ENCODE assay signal across 8 mouse cellular contexts in genomic region chr14:118137487-118137886, GRCm38 (mm10). TPM values are rescaled to one million over a fixed set of nuclear protein-coding genes. Genes with fewer than 3 reads are reported as not detected.
DNase-seq lines count a peak whose midpoint lies in the region; ATAC-seq and TF ChIP-seq lines count a peak whose summit lies in the region.

No protein-coding gene starts in this region.

- peaks cover 26% of the 10 kb centered on the region for H3K36me3 ChIP-seq in heart, embryonic 12.5 days
- peaks cover 2% of the 10 kb centered on the region for H3K36me3 ChIP-seq in ES-Bruce4 (ENCODE audit: control insufficient read depth, insufficient read depth, low read length, poor library complexity, severe bottlenecking)
- H3K36me3 ChIP-seq in midbrain, embryonic 13.5 days: peaks cover 26% of the 10 kb centered on the region

- no peak for TF ChIP-seq CTCF in ES-Bruce4 (IDR thresholded peaks at IDR 0.05; ENCODE audit: low read depth, low read length)

- H3K27me3 ChIP-seq in heart, embryonic 12.5 days (replicated peaks): peaks cover 4% of the 10 kb centered on the region
- H3K27me3 ChIP-seq in ES-Bruce4 (ENCODE audit: control insufficient read depth, insufficient read depth, low read length, poor library complexity, severe bottlenecking): no peaks in the 10 kb centered on the region
- peaks cover 7% of the 10 kb centered on the region; the same call in 1 of the 2 replicates for H3K27me3 ChIP-seq in midbrain, embryonic 13.5 days

- WGBS in heart, embryonic 12.5 days: 1% methylated on average over 13 of the region's 13 CpGs
- WGBS in midbrain, embryonic 13.5 days: 1% methylated on average over 13 of the region's 13 CpGs

- peak overlapping the region; percentile 84 for H3K4me3 ChIP-seq in heart, embryonic 12.5 days
- peak overlapping the region; percentile 73 for H3K4me3 ChIP-seq in ES-Bruce4 (ENCODE audit: low read depth, low read length)
- peak overlapping the region; percentile 76 for H3K4me3 ChIP-seq in midbrain, embryonic 13.5 days (replicated peaks)

- peak overlapping the region; percentile 77 for H3K4me2 ChIP-seq in heart, embryonic 12.5 days
- peak overlapping the region; percentile 91 for H3K4me2 ChIP-seq in midbrain, embryonic 13.5 days (replicated peaks)

- no peak for TF ChIP-seq EP300 in ES-Bruce4 (IDR thresholded peaks at IDR 0.05; ENCODE audit: insufficient read depth, low read depth, low read length)

- no peak for DNase-seq in heart, adult 18-20 months
- DNase-seq in embryo, embryonic 11.5 days (ENCODE audit: low read depth, low spot score): peak; percentile 11
- DNase-seq in urinary bladder, postnatal 25 days (ENCODE audit: low spot score): no peak
- no peak for DNase-seq in cerebellum, adult 18-20 months

- TF ChIP-seq POLR2A in ES-Bruce4 (IDR thresholded peaks at IDR 0.05; ENCODE audit: insufficient read depth, low read length): no peak

- H3K4me1 ChIP-seq in heart, embryonic 12.5 days (replicated peaks): peaks cover 14% of the 10 kb centered on the region
- H3K4me1 ChIP-seq in ES-Bruce4 (ENCODE audit: control insufficient read depth, insufficient read depth, low read length): no peaks in the 10 kb centered on the region
- H3K4me1 ChIP-seq in midbrain, embryonic 13.5 days (replicated peaks): peaks cover 23% of the 10 kb centered on the region

- ATAC-seq in heart, embryonic 12.5 days (ENCODE audit: insufficient number of reproducible peaks, low FRiP score): no peak
- peak; percentile 32 for ATAC-seq in inflammation-experienced regulatory T-cells, adult 6 months
- ATAC-seq in midbrain, embryonic 13.5 days: peak; percentile 38

- no peak overlapping the region for H3K27ac ChIP-seq in heart, embryonic 12.5 days (ENCODE audit: poor library complexity, severe bottlenecking)
- H3K27ac ChIP-seq in ES-Bruce4 (ENCODE audit: insufficient read depth, low read length): no peak overlapping the region
- peak overlapping the region; percentile 78; the same call in 1 of the 2 replicates for H3K27ac ChIP-seq in midbrain, embryonic 13.5 days

- no peaks in the 10 kb centered on the region for H3K9me3 ChIP-seq in heart, embryonic 12.5 days (replicated peaks)
- H3K9me3 ChIP-seq in ES-Bruce4 (replicated peaks; ENCODE audit: control insufficient read depth, insufficient read depth, low read length, poor library complexity, severe bottlenecking): no peaks in the 10 kb centered on the region
- H3K9me3 ChIP-seq in midbrain, embryonic 13.5 days: no peaks in the 10 kb centered on the region

- H3K9ac ChIP-seq in heart, embryonic 12.5 days: peak overlapping the region; percentile 90
- peak overlapping the region; percentile 81 for H3K9ac ChIP-seq in ES-Bruce4 (ENCODE audit: low read depth, poor library complexity, severe bottlenecking)
- peak overlapping the region; percentile 86 for H3K9ac ChIP-seq in midbrain, embryonic 13.5 days (replicated peaks)

RNA-seq across cellular contexts. Expression of gene Gpr180, which starts 0.5 kb away (rescaled TPM):
- 35.4 and 38.7 TPM in 2 replicates for polyA plus RNA-seq in heart, embryonic 12.5 days (2016; fragmentation: Nextera tagmentation; extraction: Ambion mirVana)
- total RNA-seq in heart, adult 18-20 months (2021): 10 to 100 TPM; 19.7 to 20.0 TPM
- polyA plus RNA-seq in ES-Bruce4 (2011; ENCODE audit: insufficient read depth, insufficient read length, low read depth, missing spikeins): 17.3 and 17.9 TPM in 2 replicates
- polyA plus RNA-seq in inflammation-experienced regulatory T-cells, adult 6 months (2017; shearing (Covaris generic)): 1 to 10 TPM; 3.9 to 9.0 (median 6.0) TPM
- 33.4 and 34.6 TPM in 2 replicates for polyA plus RNA-seq in midbrain, embryonic 13.5 days (2015; fragmentation: Nextera tagmentation; extraction: Ambion mirVana)

RNA-seq across cellular contexts. Expression of gene Tgds, which starts 4.9 kb away (rescaled TPM):
- 34.7 and 35.3 TPM in 2 replicates for polyA plus RNA-seq in heart, embryonic 12.5 days (2016; fragmentation: Nextera tagmentation; extraction: Ambion mirVana)
- 10 to 100 TPM in 1 of 2 experiments, 1 to 10 TPM in 1; 8.4 to 10.5 TPM for total RNA-seq in heart, adult 18-20 months (2021)
- polyA plus RNA-seq in ES-Bruce4 (2011; ENCODE audit: insufficient read depth, insufficient read length, low read depth, missing spikeins): 34.5 and 34.9 TPM in 2 replicates
- 10 to 100 TPM; 32.9 to 43.8 (median 38.4) TPM for polyA plus RNA-seq in inflammation-experienced regulatory T-cells, adult 6 months (2017; shearing (Covaris generic))
- 20.8 and 21.0 TPM in 2 replicates for polyA plus RNA-seq in midbrain, embryonic 13.5 days (2015; fragmentation: Nextera tagmentation; extraction: Ambion mirVana)
